Mouse (Mus musculus) brain, embryonic 14.5 days (tissue): Measurements from ENCODE around the gene Ctnna2. TPM values are rescaled to one million over a fixed set of nuclear protein-coding genes. Genes with fewer than 3 reads are reported as not detected.

ENCODE experiments used
- DNase-seq: peaks from one replicate; pipeline ENCODE4 v3.0.0-alpha.2; 2011; ENCODE audit warnings: low read depth
- CTCF ChIP-seq: fragments of 200-500 bp; IDR thresholded peaks from 2 replicates; pipeline ENCODE4 v1.5.1; 2012; ENCODE audit warnings: inconsistent platforms, mild to moderate bottlenecking, moderate library complexity, borderline replicate concordance; ENCODE audit not compliant: insufficient read depth, insufficient read length; ENCODE audit errors: extremely low read depth
- POLR2A ChIP-seq: fragments of 200-500 bp; IDR thresholded peaks from 2 replicates; pipeline ENCODE4 v1.6.1; 2012; ENCODE audit warnings: mild to moderate bottlenecking, inconsistent platforms, borderline replicate concordance; ENCODE audit not compliant: poor library complexity, insufficient read depth, insufficient read length, severe bottlenecking; ENCODE audit errors: extremely low read depth
- polyA plus RNA-seq: library from polyadenylated mRNA; depleted of rRNA; stranded (reverse); fragments of >200 nt; gene quantifications from 2 replicates; pipeline ENCODE4 v1.2.3, GENCODE M21; 2012

Gene Ctnna2
- polyA plus RNA-seq, 1 experiment: 150 TPM

DNA sequence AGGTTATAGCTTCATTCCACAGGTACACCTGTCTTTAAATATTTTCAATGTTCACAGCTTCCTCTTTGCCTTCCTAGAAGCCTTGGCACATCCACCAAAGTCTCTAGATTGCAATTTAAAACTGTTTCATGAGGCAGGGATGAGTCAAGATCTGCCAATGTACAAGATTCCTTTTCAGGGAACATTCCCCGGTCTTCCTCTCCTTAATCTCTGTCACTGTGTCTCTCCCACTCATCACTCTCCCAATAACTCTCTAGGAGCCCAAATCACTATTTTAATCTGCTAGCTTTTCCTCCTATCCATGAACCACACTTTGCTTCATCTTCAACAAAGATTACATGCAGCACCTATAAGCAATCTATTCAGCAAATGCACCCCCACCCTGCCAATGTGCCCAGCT is 532.6 kb downstream of the Ctnna2 start:
- DNase-seq: no peak
- TF ChIP-seq CTCF (no peak), POLR2A (no peak)

DNA sequence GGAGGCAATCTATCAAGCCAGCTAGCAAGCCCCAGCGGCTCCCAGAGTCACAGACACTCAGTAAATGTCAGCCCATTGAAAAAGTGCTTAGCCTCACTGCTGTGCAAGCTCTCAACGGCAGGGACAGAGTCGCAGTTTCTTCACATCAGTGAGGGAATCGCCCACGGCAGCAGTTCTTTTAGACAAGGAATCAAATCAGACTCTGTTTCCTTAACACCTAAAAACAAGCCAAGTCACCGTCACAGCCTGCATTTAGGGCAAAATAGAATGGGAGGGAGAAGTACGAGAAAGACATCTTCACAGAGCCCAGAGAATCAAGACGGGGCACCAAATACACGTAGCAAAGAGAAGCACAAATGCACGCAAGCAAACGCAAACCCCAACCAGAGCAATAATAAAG is 535.6 kb downstream of the Ctnna2 start:
- DNase-seq: peak; percentile 7
- TF ChIP-seq POLR2A: no peak
- no peak for TF ChIP-seq CTCF

DNA sequence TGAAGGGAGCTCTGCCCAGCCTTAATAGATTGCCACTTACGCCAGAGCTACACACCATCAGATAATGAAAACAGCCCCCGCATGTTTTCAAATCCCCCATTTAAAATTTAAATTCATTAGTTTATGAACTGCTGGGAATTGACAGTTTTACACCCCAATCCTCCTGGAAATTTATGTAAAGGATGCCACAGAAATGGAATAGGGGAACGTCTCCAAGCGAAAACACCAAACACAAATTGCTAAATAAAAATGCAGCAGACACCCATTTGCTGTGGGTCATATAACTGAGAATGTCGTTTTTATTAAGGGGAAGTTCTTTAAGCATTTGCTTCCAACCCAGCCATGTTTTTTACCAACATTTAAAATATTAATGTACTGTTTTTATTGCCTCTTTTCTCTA is 538.4 kb downstream of the Ctnna2 start:
- DNase-seq: peak; percentile 4
- TF ChIP-seq POLR2A: no peak
- no peak for TF ChIP-seq CTCF

DNA sequence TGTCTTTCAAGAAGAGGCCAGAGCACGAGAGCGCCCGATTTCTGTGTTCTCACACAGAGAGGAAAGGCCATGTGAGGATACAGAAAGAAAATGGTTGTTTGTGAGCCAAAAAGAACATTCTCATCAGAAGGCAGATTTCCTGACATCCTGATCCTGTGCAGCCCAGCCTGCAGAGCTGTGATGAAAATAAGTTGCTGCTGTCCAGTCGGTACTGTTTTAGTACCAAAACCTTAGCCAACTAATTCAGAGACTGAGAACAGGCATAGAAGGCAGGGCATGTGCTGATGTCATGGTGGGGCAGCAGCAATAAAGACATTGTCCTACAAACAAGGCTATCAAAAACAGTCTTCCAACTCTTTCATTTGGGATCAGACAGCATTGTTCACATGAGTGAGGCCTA is 549.1 kb downstream of the Ctnna2 start:
- no peak for TF ChIP-seq CTCF
- TF ChIP-seq POLR2A: no peak
- DNase-seq: no peak

DNA sequence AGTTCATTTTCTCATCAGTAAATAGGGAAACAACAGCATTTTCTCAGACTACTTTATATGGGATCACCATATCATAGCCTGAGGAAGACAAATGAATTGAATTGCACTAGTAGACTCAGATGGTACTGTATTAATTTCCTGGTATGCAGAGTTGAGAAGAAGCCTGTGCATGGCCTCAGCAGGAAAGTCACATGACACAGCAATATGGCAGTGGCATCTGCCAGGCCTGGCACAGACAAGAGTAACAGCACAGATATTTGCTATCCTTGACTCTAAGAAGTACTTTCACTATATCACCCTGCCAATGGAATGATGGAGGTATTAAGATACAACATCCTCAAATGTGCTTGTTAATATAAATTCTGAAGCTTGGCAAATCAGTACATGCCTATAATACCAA is 553.8 kb downstream of the Ctnna2 start:
- no peak for TF ChIP-seq POLR2A
- peak; percentile 79 for DNase-seq

DNA sequence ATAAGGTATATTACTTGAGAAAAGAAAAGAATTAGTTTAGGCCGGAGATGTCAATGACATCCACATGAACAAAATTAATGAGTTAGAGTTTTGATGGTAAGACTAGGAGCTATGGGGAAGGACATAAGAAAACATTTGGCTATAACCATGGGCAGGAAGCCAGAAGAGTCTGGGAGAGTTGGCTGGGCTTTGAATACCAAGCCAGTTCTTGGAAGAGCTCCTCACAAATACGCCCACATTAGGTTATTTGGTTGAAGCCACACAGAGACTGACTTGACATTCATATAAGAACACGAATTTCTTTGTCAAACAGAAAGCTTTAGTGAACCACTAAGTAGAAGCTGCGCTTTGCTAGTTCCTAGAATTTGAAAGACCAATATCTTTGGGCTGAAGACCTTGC is 554.7 kb downstream of the Ctnna2 start:
- no peak for TF ChIP-seq CTCF
- no peak for TF ChIP-seq POLR2A
- DNase-seq: no peak

DNA sequence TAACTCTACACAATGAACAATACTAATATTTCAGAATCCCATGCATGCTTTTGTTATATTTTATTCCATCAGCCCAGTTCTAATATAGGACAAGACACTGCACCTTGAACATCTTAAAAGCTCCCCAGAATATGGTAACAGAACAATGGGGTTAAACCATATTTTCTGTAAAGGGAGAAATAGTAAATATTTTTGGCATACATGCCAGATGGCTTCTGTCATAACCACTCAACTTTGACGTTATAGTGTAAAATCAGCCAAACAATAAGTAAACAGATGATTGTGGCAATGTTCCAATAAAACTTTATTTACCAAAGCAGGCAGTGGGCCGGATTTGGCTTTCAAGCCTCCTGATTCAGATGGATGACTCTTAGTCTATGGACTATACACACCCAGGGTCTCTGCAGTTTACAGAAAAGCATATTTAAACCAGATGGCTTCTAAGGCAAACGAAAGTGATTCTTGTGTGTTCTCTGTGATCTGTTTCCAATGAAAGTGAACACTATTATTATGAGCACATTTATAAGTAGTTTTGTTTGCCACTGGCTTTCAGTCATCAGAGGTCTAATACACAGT is 557.8 kb downstream of the Ctnna2 start:
- no peak for DNase-seq
- no peak for TF ChIP-seq CTCF
- TF ChIP-seq POLR2A: no peak

DNA sequence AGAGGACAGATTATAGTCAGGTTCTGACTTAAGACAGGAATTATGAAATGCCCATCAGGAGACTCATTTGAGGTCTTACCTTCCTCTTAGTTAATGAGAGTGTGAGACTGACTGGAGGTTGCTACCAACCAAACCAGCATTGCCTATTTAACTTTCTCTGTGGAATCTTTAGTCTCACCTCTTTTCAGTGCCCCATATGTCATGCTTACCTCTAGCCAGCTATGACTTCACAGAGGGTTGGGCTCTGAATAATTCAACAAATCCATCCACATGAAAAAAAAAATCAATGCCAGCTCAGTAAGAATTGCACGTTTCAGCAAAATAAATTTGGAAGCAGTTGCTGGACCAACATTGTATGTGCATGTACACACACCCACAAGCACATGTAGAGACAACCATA is 562.5 kb downstream of the Ctnna2 start:
- peak; percentile 64 for DNase-seq
- TF ChIP-seq POLR2A: no peak
- no peak for TF ChIP-seq CTCF

DNA sequence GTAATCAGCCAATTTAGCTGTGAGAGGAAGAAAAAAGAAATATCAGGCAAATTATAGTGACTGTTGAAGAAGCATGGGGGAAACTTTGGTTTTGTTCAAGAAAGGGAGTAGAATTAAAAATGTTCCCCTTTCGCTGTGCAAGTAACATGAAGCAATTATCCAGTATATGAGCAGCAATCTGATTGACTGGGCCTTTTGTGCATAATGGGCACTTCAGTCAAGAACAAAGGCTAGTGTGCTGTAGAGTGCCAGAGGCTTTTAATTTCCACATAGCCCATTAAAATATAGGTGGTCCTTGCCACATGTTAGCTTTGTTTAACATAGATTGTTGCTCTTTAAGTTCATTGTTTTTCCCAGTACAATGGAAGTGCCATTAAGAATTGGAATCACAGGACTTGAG is 566.0 kb downstream of the Ctnna2 start:
- peak; percentile 82 for DNase-seq
- TF ChIP-seq POLR2A (no peak), CTCF (no peak)

DNA sequence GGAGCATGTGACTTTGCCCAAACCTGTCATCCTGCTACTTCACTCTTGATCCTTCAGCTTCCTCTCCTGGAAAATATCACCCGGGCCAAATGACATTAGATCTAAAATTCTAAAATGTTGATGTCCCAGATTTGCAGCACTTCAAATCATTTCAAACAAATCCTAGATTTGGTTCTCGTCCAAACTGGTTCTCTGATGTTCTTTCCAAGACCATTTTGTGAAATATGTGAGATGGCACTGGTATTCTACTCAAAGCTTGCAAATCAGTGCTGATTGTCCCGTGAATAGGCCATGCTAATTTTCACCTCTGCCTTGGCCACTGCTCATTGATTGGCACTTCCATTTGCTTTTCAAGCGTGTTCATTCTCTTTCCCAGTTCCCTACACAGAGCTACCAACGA is 571.0 kb downstream of the Ctnna2 start:
- TF ChIP-seq POLR2A (no peak), CTCF (no peak)

DNA sequence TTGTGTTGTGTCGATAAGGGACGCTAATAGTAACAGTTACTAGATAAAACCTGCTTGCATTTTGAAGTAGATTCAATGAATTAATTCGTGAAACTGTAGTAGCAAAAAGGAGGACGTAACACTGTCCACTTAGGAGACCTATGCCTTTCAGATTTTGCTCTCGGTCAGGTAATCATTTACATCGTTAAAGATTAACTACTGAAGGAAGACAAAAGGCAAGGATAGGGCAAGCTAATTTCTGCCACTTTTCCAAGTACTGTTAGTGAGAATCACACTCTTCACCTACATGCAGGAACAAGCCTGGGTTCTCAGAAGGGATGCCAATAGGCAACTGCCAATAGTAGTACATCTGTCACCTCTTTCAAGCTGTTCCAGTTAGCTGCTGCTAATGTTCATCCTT is 578.7 kb downstream of the Ctnna2 start:
- TF ChIP-seq POLR2A (no peak), CTCF (no peak)
- DNase-seq: no peak

More for the DNA sequence above, 571.0 kb downstream of the Ctnna2 start:
- no peak for DNase-seq

DNA sequence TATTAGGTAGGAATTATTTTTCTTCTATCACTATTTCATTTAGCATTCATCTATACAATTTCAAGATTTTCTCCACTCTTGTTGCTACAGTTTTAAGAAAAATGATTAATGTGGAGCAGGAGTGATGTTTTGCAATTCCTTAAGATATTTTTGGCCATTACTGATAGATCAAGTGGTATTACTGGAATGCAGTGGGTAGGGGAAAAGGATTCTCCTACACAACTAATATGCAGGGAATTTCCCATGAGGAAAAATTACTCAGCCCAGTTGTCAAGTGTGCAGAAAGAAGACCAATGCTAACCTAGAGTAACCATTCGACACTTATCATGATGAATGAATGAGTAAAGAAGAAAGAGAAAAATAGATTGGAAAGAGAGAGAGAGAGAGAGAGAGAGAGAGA is 587.8 kb downstream of the Ctnna2 start:
- no peak for DNase-seq
- TF ChIP-seq POLR2A (no peak), CTCF (no peak)
